Mouse (Mus musculus): ENCODE data around the gene Sac3d1.

DNA sequence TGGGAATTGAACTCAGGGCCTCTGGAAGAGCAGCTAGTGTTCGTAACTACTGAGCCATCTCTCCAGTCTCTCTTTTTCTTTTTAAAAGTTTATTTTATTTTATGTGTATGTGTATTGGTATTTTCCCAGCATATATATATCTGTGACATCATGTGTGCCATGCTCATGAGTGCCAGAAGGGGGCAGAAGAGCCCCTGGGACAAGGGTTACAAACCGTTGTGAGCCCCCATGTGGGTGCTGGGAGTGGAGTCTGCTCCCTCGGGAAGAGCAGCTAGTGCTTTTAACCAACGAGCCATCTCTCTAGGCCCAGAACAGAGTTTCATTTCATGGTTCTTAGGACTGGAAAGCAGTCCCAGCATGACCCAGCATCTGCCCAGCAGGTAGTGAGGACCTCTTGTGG is 48.3 kb upstream of the Sac3d1 start:
- TF ChIP-seq POLR2A (IDR thresholded peaks at IDR 0.05; ENCODE audit: insufficient read length, low read depth) (no peak), POLR2AphosphoS2 (IDR thresholded peaks at IDR 0.05; ENCODE audit: insufficient read length, low read depth) (no peak), MAX (IDR thresholded peaks at IDR 0.05; ENCODE audit: low read depth) (no peak), MYOG (IDR thresholded peaks at IDR 0.05; ENCODE audit: control insufficient read depth in 1 of 3, insufficient read depth in 1 of 3, insufficient read length in 2 of 3, low read depth in 2 of 3) (no peak), E2F4 (IDR thresholded peaks at IDR 0.05; ENCODE audit: insufficient read depth) (no peak)
